Mouse (Mus musculus) adrenal gland, postnatal 14 days (tissue): ENCODE data around the gene Myh10. TPM values are rescaled to one million over a fixed set of nuclear protein-coding genes. Genes with fewer than 3 reads are reported as not detected.
"Not testable (repeated sequence)": the region's sequence is repeated elsewhere in the genome, so short reads cannot be mapped to it uniquely, and the experiment has no call there.

Experiments used
- DNase-seq: peaks from one replicate; pipeline ENCODE4 v3.0.0; 2021; ENCODE audit warnings: mixed read lengths
- total RNA-seq: library from RNA; stranded (reverse); gene quantifications from 2 replicates; pipeline ENCODE4 v1.2.3, GENCODE M21; 2021

Gene Myh10
- total RNA-seq, 1 experiment from 2014 or later: 36.0 TPM

- peak; percentile 47 for DNase-seq
Observed at GRCm38 (mm10) chr11:68692693-68693446, 1.5 kb downstream of the Myh10 start.

GRCm38 (mm10) chr11:68693447-68694040 is 2.2 kb downstream of the Myh10 start:
- no peak for DNase-seq

- DNase-seq: no peak
Observed at GRCm38 (mm10) chr11:68702370-68702769, 11.0 kb downstream of the Myh10 start.

GRCm38 (mm10) chr11:68703360-68703759 is 12.0 kb downstream of the Myh10 start:
- DNase-seq: no peak

- no peak for DNase-seq
Observed at GRCm38 (mm10) chr11:68704258-68704657, 12.9 kb downstream of the Myh10 start.

GRCm38 (mm10) chr11:68704847-68705246 is 13.5 kb downstream of the Myh10 start:
- DNase-seq: no peak

GRCm38 (mm10) chr11:68706524-68707429 is 15.4 kb downstream of the Myh10 start:
- DNase-seq: peak; percentile 16

- no peak for DNase-seq
Observed at GRCm38 (mm10) chr11:68707881-68708582, 16.7 kb downstream of the Myh10 start.

GRCm38 (mm10) chr11:68716167-68716566 is 24.8 kb downstream of the Myh10 start:
- no peak for DNase-seq

- DNase-seq: no peak
Observed at GRCm38 (mm10) chr11:68717171-68717840, 25.9 kb downstream of the Myh10 start.

GRCm38 (mm10) chr11:68719096-68719648 is 27.8 kb downstream of the Myh10 start:
- DNase-seq: peak; percentile 51

GRCm38 (mm10) chr11:68719774-68720173 is 28.4 kb downstream of the Myh10 start:
- DNase-seq: no peak

- DNase-seq: peak; percentile 31
Observed at GRCm38 (mm10) chr11:68724117-68724516, 32.8 kb downstream of the Myh10 start.

GRCm38 (mm10) chr11:68728693-68729092 is 37.3 kb downstream of the Myh10 start:
- no peak for DNase-seq

GRCm38 (mm10) chr11:68730792-68731191 is 39.4 kb downstream of the Myh10 start:
- no peak for DNase-seq

- DNase-seq: no peak
Observed at GRCm38 (mm10) chr11:68732066-68732465, 40.7 kb downstream of the Myh10 start.

- DNase-seq: not testable (repeated sequence)
Observed at GRCm38 (mm10) chr11:68733401-68733800, 42.0 kb downstream of the Myh10 start.

- DNase-seq: no peak
Observed at GRCm38 (mm10) chr11:68739509-68739908, 48.1 kb downstream of the Myh10 start.

GRCm38 (mm10) chr11:68742658-68743057 is 51.3 kb downstream of the Myh10 start:
- DNase-seq: no peak

- no peak for DNase-seq
Observed at GRCm38 (mm10) chr11:68744150-68744549, 52.8 kb downstream of the Myh10 start.
